Comparison of ENCODE assay signal across 16 mouse cellular contexts in genomic region chr15:94406364-94406763, GRCm38 (mm10). TPM values are rescaled to one million over a fixed set of nuclear protein-coding genes. Genes with fewer than 3 reads are reported as not detected.
DNase-seq lines count a peak whose midpoint lies in the region; ATAC-seq and TF ChIP-seq lines count a peak whose summit lies in the region.
"Had no signal": no experiment of that assay in that cellular context is flagged by ENCODE, and none has a peak within 500 bp of the region (broad histone marks: within the 10 kb centered on the region; RNA-seq: fewer than 3 reads in every experiment).

No protein-coding gene starts in this region.

- H3K9me3 ChIP-seq in limb, embryonic 14.5 days (ENCODE audit: control insufficient read depth, low read length) = no peaks in the 10 kb centered on the region
- H3K9me3 ChIP-seq in limb, embryonic 10.5 days (replicated peaks) = no peaks in the 10 kb centered on the region
- H3K9me3 ChIP-seq in neural tube, embryonic 12.5 days = no peaks in the 10 kb centered on the region
- H3K9me3 ChIP-seq in intestine, embryonic 16.5 days (ENCODE audit: control insufficient read depth, low read length) = no peaks in the 10 kb centered on the region
- H3K9me3 ChIP-seq: heart, embryonic 13.5 days; liver, embryonic 13.5 days had no signal

- no peak for DNase-seq in limb, embryonic 14.5 days (ENCODE audit: low spot score)
- DNase-seq in limb, embryonic 10.5 days (ENCODE audit: low spot score) = no peak
- DNase-seq in R1 (ENCODE audit: low read depth, low spot score) = peak; percentile 43
- peak; percentile 57 for DNase-seq in brain, embryonic 14.5 days (ENCODE audit: low read depth)
- no peak for DNase-seq in cerebellum, postnatal 4 days (ENCODE audit: low spot score in 2 of 2)
- DNase-seq: adrenal gland, adult 2 months; cerebellum, adult 18-20 months; cerebellum, postnatal 36 days; heart, postnatal 36 days; liver, embryonic 13.5 days; right cerebral cortex, postnatal 25 days had no signal

- H3K4me1 ChIP-seq in limb, embryonic 14.5 days (ENCODE audit: control insufficient read depth, insufficient read depth, low read length) = peaks cover 14% of the 10 kb centered on the region
- H3K4me1 ChIP-seq in limb, embryonic 10.5 days = peaks cover 28% of the 10 kb centered on the region
- peaks cover 25% of the 10 kb centered on the region for H3K4me1 ChIP-seq in neural tube, embryonic 12.5 days
- H3K4me1 ChIP-seq in intestine, embryonic 16.5 days (ENCODE audit: control insufficient read depth, insufficient read depth, low read length) = peaks cover 9% of the 10 kb centered on the region

- TF ChIP-seq CTCF in brain, embryonic 14.5 days (IDR thresholded peaks at IDR 0.05; ENCODE audit: borderline replicate concordance, extremely low read depth, insufficient read depth, insufficient read length) = no peak

- no peaks in the 10 kb centered on the region for H3K36me3 ChIP-seq in limb, embryonic 14.5 days (ENCODE audit: control insufficient read depth, insufficient read depth, low read length)
- no peaks in the 10 kb centered on the region for H3K36me3 ChIP-seq in limb, embryonic 10.5 days
- H3K36me3 ChIP-seq in neural tube, embryonic 12.5 days = no peaks in the 10 kb centered on the region; the same call in 1 of the 2 replicates
- H3K36me3 ChIP-seq in intestine, embryonic 16.5 days (ENCODE audit: control insufficient read depth, insufficient read depth, low read length) = no peaks in the 10 kb centered on the region
- H3K36me3 ChIP-seq: G1E; heart, embryonic 13.5 days; liver, embryonic 13.5 days had no signal

- ATAC-seq in limb, embryonic 14.5 days (ENCODE audit: low FRiP score, low read depth) = peak; percentile 48; the same call in 1 of the 2 replicates
- ATAC-seq in neural tube, embryonic 12.5 days (ENCODE audit: low FRiP score, low read depth) = no peak
- ATAC-seq in intestine, embryonic 16.5 days = no peak
- ATAC-seq: inflammation-experienced regulatory T-cells, adult 6 months had no signal

- TF ChIP-seq POLR2A in limb, embryonic 14.5 days (IDR thresholded peaks at IDR 0.05; ENCODE audit: borderline replicate concordance, extremely low read depth, insufficient read depth, insufficient read length) = no peak
- TF ChIP-seq POLR2A in brain, embryonic 14.5 days (IDR thresholded peaks at IDR 0.05; ENCODE audit: borderline replicate concordance, extremely low read depth, insufficient read depth, insufficient read length, poor library complexity, severe bottlenecking) = no peak

- H3K27ac ChIP-seq in limb, embryonic 14.5 days (replicated peaks; ENCODE audit: low read depth, low read length) = no peak overlapping the region
- no peak overlapping the region for H3K27ac ChIP-seq in limb, embryonic 10.5 days
- no peak overlapping the region for H3K27ac ChIP-seq in neural tube, embryonic 12.5 days
- no peak overlapping the region for H3K27ac ChIP-seq in intestine, embryonic 16.5 days (ENCODE audit: low read length)
- H3K27ac ChIP-seq: heart, embryonic 13.5 days; liver, embryonic 13.5 days had no signal

- no peak overlapping the region for H3K4me2 ChIP-seq in limb, embryonic 14.5 days (replicated peaks; ENCODE audit: low read depth, low read length, severe bottlenecking)
- peak overlapping the region; percentile 33 for H3K4me2 ChIP-seq in neural tube, embryonic 12.5 days (replicated peaks)
- no peak overlapping the region for H3K4me2 ChIP-seq in intestine, embryonic 16.5 days (ENCODE audit: low read depth, low read length)
- H3K4me2 ChIP-seq: heart, embryonic 13.5 days; liver, embryonic 13.5 days had no signal

- no peak overlapping the region for H3K4me3 ChIP-seq in limb, embryonic 14.5 days (replicated peaks; ENCODE audit: low read length)
- H3K4me3 ChIP-seq in limb, embryonic 10.5 days = no peak overlapping the region
- no peak overlapping the region for H3K4me3 ChIP-seq in neural tube, embryonic 12.5 days
- no peak overlapping the region for H3K4me3 ChIP-seq in intestine, embryonic 16.5 days (ENCODE audit: low read length)
- H3K4me3 ChIP-seq: heart, embryonic 13.5 days; liver, embryonic 13.5 days had no signal

- peaks cover 22% of the 10 kb centered on the region for H3K27me3 ChIP-seq in limb, embryonic 14.5 days (ENCODE audit: control insufficient read depth, insufficient read depth, low read length)
- peaks cover 35% of the 10 kb centered on the region for H3K27me3 ChIP-seq in limb, embryonic 10.5 days (ENCODE audit: low read depth, poor library complexity, severe bottlenecking)
- H3K27me3 ChIP-seq in neural tube, embryonic 12.5 days (replicated peaks) = 0 out of 2 replicates have a peak, but pooled peaks cover 3% of the 10 kb centered on the region
- H3K27me3 ChIP-seq in intestine, embryonic 16.5 days (replicated peaks; ENCODE audit: control insufficient read depth, insufficient read depth, low read length) = peaks cover 18% of the 10 kb centered on the region

- WGBS in limb, embryonic 14.5 days = 22% methylated on average over 2 of the region's 2 CpGs
- WGBS in limb, embryonic 10.5 days = 26% methylated on average over 2 of the region's 2 CpGs
- WGBS in neural tube, embryonic 12.5 days = 20% methylated on average over 2 of the region's 2 CpGs
- 19% methylated on average over 2 of the region's 2 CpGs for WGBS in intestine, embryonic 16.5 days

- no peak overlapping the region for H3K9ac ChIP-seq in limb, embryonic 14.5 days (ENCODE audit: low read depth, low read length, severe bottlenecking)
- no peak overlapping the region for H3K9ac ChIP-seq in neural tube, embryonic 12.5 days
- no peak overlapping the region for H3K9ac ChIP-seq in intestine, embryonic 16.5 days (ENCODE audit: low read depth, low read length)
- H3K9ac ChIP-seq: heart, embryonic 13.5 days; liver, embryonic 13.5 days had no signal

RNA-seq across cellular contexts. Expression of gene Adamts20, which starts 58.9 kb away (rescaled TPM):
- 6.3 and 7.3 TPM in 2 replicates for polyA plus RNA-seq in limb, embryonic 14.5 days (2012; rRNA removed)
- polyA plus RNA-seq in limb, embryonic 14.5 days (2014; fragmentation: Nextera tagmentation; extraction: Ambion mirVana) = 5.7 and 5.8 TPM in 2 replicates
- polyA plus RNA-seq in limb, embryonic 10.5 days (2016; fragmentation: Nextera tagmentation; extraction: Ambion mirVana) = 3.0 and 3.8 TPM in 2 replicates
- polyA plus RNA-seq in brain, embryonic 14.5 days (2012; rRNA removed) = 4.6 and 5.0 TPM in 2 replicates
- 7.4 and 10.5 TPM in 2 replicates for polyA plus RNA-seq in neural tube, embryonic 12.5 days (2016; fragmentation: Nextera tagmentation; extraction: Ambion mirVana)
- 1.3 and 1.6 TPM in 2 replicates for polyA plus RNA-seq in intestine, embryonic 16.5 days (2015; fragmentation: Nextera tagmentation; extraction: Ambion mirVana)
- polyA plus RNA-seq: G1E; inflammation-experienced regulatory T-cells, adult 6 months had no signal

Comparison
In these comparisons a context has a peak if more than half of its experiments do, and no peak if none do; other contexts are left out.
1. DNase-seq: peak in R1 (single experiment) and brain, embryonic 14.5 days (single experiment); none in limb, embryonic 14.5 days (single experiment), limb, embryonic 10.5 days (single experiment) and cerebellum, postnatal 4 days (0 of 2).